Mouse (Mus musculus): ENCODE data around the gene Ephb2.

Gene Ephb2

GRCm38 (mm10) chr4:136836387-136836931, 671 bp upstream of the Ephb2 start:
- no peak for DNase-seq (ENCODE audit: low read depth, low spot score)

- DNase-seq (ENCODE audit: low read depth, low spot score): no peak
Observed at GRCm38 (mm10) chr4:136834815-136835620, 770 bp downstream of the Ephb2 start.

- no peak for DNase-seq (ENCODE audit: low read depth, low spot score)
Observed at GRCm38 (mm10) chr4:136834439-136834814, 1.4 kb downstream of the Ephb2 start.

- no peak for DNase-seq (ENCODE audit: low read depth, low spot score)
Observed at GRCm38 (mm10) chr4:136833619-136834351, 2.0 kb downstream of the Ephb2 start.

- no peak for DNase-seq (ENCODE audit: low read depth, low spot score)
Observed at GRCm38 (mm10) chr4:136832559-136833232, 3.1 kb downstream of the Ephb2 start.

GRCm38 (mm10) chr4:136830272-136830823, 5.4 kb downstream of the Ephb2 start:
- no peak for DNase-seq (ENCODE audit: low read depth, low spot score)

GRCm38 (mm10) chr4:136829837-136830236, 6.0 kb downstream of the Ephb2 start:
- DNase-seq (ENCODE audit: low read depth, low spot score): no peak

GRCm38 (mm10) chr4:136828664-136829569, 6.9 kb downstream of the Ephb2 start:
- no peak for DNase-seq (ENCODE audit: low read depth, low spot score)

GRCm38 (mm10) chr4:136824935-136825552, 10.7 kb downstream of the Ephb2 start:
- DNase-seq (ENCODE audit: low read depth, low spot score): no peak

- DNase-seq (ENCODE audit: low read depth, low spot score): no peak
Observed at GRCm38 (mm10) chr4:136820069-136820522, 15.7 kb downstream of the Ephb2 start.

GRCm38 (mm10) chr4:136816701-136817100, 19.1 kb downstream of the Ephb2 start:
- DNase-seq (ENCODE audit: low read depth, low spot score): no peak

- DNase-seq (ENCODE audit: low read depth, low spot score): no peak
Observed at GRCm38 (mm10) chr4:136815364-136815763, 20.4 kb downstream of the Ephb2 start.

- no peak for DNase-seq (ENCODE audit: low read depth, low spot score)
Observed at GRCm38 (mm10) chr4:136812543-136812942, 23.2 kb downstream of the Ephb2 start.

- DNase-seq (ENCODE audit: low read depth, low spot score): no peak
Observed at GRCm38 (mm10) chr4:136811596-136811995, 24.2 kb downstream of the Ephb2 start.

- DNase-seq (ENCODE audit: low read depth, low spot score): no peak
Observed at GRCm38 (mm10) chr4:136808478-136808877, 27.3 kb downstream of the Ephb2 start.

GRCm38 (mm10) chr4:136807448-136808009, 28.3 kb downstream of the Ephb2 start:
- DNase-seq (ENCODE audit: low read depth, low spot score): no peak

- DNase-seq (ENCODE audit: low read depth, low spot score): no peak
Observed at GRCm38 (mm10) chr4:136806254-136806653, 29.5 kb downstream of the Ephb2 start.

GRCm38 (mm10) chr4:136804343-136804742, 31.4 kb downstream of the Ephb2 start:
- no peak for DNase-seq (ENCODE audit: low read depth, low spot score)

GRCm38 (mm10) chr4:136802446-136802845, 33.3 kb downstream of the Ephb2 start:
- peak; percentile 23 for DNase-seq (ENCODE audit: low read depth, low spot score)

GRCm38 (mm10) chr4:136801944-136802343, 33.8 kb downstream of the Ephb2 start:
- no peak for DNase-seq (ENCODE audit: low read depth, low spot score)
